Mouse (Mus musculus) adrenal gland, postnatal 36 days (tissue): Measurements from ENCODE around the gene Aspscr1. TPM values are rescaled to one million over a fixed set of nuclear protein-coding genes. Genes with fewer than 3 reads are reported as not detected.

ENCODE experiments used
- DNase-seq, 2 experiments: peaks; one replicate each; pipeline ENCODE4 v3.0.0; 2021; ENCODE audit warnings: mixed read lengths in 1 of 2
- total RNA-seq, 2 experiments: library from RNA; stranded (reverse); gene quantifications; 2 replicates each; pipeline ENCODE4 v1.2.3; 2021

Gene Aspscr1
- total RNA-seq, 2 experiments from 2014 or later = 71.1 to 95.1 TPM

DNA sequence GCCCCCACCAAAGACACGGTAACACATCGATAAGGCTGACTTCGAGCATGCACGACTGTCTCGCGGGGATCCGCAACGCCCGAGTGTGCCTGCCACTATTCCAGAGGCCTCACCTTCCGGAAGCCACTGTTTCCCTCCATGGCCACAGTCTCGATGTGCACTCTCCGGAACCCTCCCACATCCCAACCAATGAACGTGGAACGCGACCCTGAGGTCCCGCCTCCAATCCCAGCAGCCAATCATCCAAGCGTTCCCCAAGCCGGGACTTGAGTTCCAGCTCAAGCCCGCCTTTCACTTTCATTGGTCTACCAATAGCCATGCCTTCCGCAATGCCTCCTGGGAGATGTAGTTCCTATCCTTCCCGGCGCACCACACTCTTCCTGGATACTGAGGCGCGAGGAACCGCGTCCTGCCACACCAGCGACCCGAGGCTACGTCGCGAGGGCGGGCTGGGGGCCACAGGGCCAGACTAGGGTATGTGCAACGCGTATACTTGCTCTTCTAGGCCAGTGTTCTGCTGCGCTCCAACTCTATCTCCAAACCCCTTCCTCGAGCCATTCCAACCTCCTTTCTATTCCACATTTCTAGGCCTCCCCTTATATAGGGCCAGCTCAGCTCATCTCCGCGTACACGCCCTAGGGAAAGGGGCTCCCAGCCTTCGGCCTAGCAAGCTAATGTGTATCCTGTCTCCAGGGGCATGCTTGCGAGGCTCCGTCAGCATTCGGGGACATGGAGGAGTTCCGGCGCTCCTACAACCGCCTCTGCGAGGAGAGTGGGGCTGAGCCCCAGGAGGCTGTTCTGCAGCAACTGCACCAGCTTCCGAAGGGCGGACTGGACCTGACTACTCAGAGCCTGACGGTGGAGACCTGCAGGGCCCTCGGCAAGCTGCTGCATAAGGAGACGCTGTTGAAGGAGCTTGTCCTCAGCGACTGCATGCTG, 41.1 kb downstream of the Aspscr1 start, which contains the start of the genes Cenpx and Lrrc45:
Cenpx (minus strand) TSS at position 159 of the 939 bp plus-strand sequence.
Lrrc45 (plus strand) TSS at position 346 of the 939 bp plus-strand sequence.
- peak; percentile 96 to 98 for DNase-seq

DNA sequence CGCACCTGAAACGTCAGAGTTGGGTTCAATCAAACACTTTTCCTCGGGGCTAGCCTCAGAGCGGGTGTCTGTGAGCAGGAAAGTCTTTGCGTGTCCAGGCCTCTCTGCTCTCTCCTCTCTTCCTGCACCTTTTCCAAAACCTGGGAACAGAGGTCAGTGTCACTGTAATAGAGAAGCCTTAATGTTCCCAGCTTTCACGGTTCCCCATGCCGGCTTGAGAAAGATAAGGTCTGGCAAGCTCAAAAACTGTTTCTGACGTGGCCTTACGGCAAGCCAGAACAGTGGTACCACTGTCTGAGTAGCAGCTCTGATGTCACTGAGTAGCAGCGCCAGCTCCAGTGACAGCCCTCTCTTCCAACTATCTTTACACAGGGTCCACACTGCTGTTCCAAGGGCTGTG, 41.8 kb downstream of the Aspscr1 start:
- no peak for DNase-seq

DNA sequence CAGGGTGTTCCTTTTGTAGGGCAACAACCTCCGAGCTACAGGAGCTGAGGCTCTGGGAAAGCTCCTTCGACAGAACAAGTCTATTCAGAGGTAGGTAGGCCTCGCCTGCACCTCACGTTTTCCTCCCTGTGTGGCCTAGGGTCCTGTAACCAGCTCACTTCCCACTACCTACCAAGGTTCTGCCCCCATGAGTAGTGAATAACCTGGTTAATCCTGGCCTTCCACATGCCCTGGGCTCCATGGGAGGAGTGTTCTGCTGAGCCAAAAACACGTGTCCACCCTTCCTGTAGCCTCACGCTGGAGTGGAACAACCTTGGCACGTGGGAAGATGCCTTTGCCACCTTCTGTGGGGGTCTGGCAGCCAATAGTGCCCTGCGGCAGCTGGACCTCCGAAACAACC, 42.4 kb downstream of the Aspscr1 start:
- no peak for DNase-seq

DNA sequence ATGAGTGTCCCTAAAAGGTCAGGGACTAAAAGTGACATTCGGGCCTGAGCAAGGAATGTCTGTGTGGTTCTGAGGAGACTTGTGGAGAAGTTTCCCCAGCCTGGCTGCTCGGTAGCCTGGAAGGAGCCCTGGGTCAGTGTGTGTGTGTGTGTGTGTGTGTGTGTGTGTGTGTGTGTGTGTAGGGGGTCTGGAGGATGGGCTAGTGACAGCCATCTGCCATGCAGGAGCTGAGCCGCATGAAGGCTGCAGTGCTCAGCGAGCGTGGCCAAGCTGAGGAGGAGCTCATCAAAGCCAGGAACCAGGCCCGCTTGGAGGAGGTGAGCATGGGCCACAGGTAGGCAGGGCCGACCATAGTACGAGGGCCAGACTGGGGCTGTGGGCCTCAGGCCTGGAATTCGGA, 46.5 kb downstream of the Aspscr1 start:
- no peak for DNase-seq

DNA sequence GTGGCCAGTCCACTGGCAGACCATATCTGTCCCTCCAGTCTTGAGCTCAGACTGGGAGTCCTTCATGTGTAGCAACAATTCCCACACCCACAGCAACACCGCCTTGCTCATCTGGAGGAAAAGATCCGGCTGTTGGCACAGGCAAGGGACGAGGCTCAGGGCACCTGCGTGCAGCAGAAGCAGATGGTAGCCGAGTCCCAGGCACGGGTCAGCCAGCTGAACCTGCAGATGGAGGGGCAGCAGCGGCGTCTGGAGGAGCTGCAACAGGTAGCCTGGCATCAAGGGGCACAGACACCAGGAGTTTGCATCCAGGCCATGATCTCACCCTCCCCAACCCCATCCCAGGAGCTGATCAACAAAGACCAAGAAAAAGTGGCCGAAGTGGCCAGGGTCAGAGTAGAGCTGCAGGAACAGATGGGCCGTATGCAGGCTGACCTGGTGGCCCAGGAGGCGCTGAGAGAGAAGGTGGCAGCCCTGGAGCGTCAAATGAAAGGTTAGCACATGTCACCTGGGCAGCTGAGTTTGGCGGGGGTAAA, 47.1 kb downstream of the Aspscr1 start:
- DNase-seq = no peak

DNA sequence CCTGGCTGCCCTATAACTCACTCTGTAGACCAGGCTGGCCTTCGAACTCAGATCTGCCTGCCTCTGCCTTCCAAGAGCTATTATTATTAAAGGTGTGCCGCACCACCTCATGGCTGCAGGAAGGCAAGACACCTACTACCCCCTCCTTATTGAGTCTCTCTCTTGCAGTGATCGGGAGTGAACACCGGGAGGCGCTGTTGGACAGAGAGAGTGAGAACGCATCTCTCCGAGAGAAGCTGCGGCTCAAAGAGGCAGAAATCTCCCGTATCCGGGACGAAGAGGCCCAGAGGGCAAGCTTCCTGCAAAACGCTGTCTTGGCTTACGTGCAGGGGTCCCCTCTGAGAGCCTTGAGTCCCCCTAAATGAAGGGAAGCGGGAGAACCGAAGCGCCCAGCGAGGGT, 47.7 kb downstream of the Aspscr1 start:
- peak; percentile 93 for DNase-seq

DNA sequence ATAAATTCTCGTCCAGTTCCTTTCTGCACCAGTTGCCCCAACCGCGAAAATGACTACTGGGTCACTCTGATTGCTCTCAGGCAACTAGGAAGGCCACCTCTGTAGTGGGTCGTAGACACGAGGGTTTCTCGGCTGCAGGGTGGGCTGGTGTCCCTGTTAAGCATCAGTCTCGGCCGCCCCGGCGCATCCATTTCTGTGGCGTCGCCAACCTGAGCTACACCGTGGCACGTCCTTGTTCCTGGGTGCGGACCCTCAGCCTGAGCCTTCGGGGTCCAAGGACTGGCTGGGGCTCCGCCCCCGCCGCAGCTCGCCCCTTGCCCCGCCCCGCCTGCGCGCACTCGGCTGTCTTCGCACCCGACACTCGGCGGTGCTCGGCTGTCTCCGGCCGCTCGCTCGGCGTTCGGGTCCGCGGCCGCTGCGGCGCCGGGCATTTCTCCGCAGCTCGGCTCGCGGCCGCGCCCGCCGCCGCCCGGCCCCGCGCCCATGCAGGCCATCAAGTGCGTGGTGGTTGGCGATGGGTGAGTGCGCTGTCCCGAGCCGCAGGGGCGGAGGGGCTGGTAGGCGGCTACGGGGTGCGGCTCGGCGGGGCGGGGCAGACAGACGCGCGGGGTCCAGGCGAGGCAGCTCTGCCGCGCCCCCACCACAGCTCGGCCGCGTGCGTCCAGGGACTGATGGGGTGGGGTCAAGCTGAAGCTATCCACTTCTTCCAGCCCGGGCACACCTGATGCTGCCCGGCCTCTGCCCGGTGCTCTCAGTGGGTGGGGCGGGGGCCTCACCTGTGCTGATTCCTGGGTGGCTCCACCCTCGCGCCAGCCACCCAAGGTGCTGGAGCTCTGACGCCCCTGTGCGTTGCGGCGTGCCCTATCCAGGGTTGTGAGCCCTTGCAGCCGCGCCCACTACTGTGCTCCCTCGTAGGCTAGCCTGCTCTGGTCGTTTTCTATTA, 48.6 kb downstream of the Aspscr1 start, which contains the start of gene Rac3:
Rac3 (plus strand) TSS at position 347 of the 943 bp plus-strand sequence.
- peak; percentile 80 to 87 for DNase-seq

DNA sequence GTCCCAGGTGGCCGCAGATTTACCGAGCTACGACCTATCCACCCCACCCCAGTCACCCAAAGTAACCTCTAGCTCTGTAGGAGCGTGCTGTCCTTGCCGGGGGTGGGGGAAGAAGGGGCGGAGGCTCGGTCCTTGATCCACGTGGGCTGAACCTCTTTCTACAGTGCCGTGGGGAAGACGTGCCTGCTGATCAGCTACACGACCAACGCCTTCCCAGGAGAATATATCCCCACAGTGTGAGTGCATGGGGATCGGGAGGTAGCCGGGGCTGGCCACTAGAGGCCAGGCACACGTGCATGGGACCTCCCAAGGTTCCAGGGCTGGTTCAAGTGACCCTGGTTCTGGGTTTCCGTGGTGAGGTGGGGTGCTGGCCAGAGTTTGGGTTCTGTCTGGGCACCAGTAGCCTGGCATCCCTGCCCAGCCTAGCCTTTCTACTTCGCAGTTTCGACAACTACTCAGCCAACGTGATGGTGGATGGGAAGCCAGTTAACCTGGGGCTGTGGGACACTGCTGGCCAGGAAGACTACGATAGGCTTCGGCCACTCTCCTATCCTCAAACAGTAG, 49.4 kb downstream of the Aspscr1 start:
- no peak for DNase-seq

DNA sequence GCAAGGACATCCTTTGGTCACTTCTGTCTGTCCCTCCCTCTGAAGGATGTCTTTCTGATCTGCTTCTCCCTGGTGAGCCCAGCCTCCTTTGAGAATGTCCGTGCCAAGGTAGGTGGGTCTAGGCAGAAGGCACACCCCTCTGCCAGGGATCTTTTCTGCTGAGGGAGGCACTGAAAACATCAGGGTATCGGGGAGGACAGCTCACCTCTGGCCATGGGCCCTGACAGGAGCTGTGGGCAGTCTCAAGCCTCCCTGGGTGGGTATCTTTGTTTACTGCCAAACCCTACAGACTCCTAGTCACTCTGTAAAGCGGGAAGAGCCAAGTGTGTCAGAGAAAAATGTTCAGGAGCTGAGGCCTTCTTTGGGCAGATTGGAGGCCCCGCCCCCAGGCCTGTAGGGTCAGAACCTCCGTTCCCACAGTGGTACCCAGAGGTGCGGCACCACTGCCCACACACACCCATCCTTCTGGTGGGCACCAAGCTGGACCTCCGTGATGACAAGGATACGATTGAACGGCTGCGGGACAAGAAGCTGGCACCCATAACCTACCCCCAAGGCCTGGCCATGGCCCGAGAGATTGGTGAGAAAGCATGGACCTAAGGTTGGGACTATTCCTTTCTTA, 50.1 kb downstream of the Aspscr1 start:
- no peak for DNase-seq

DNA sequence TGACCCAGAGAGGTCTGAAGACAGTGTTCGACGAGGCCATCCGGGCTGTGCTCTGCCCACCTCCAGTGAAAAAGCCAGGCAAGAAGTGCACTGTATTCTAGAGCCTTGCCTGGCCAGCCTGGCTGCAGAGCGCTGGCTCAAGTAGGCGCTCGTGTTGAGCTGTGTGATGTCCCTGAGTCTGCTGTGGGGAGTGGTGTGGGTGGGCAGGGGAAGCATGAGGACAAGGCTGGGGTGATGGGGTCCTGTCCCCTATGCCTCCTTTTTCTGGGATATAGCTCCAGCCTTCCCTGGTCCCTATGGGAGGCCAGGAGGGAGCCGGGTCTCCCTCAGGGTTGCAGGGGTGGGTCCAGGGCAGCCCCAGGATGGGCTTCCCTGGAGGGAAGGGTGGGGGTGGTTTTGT, 50.7 kb downstream of the Aspscr1 start:
- no peak for DNase-seq

DNA sequence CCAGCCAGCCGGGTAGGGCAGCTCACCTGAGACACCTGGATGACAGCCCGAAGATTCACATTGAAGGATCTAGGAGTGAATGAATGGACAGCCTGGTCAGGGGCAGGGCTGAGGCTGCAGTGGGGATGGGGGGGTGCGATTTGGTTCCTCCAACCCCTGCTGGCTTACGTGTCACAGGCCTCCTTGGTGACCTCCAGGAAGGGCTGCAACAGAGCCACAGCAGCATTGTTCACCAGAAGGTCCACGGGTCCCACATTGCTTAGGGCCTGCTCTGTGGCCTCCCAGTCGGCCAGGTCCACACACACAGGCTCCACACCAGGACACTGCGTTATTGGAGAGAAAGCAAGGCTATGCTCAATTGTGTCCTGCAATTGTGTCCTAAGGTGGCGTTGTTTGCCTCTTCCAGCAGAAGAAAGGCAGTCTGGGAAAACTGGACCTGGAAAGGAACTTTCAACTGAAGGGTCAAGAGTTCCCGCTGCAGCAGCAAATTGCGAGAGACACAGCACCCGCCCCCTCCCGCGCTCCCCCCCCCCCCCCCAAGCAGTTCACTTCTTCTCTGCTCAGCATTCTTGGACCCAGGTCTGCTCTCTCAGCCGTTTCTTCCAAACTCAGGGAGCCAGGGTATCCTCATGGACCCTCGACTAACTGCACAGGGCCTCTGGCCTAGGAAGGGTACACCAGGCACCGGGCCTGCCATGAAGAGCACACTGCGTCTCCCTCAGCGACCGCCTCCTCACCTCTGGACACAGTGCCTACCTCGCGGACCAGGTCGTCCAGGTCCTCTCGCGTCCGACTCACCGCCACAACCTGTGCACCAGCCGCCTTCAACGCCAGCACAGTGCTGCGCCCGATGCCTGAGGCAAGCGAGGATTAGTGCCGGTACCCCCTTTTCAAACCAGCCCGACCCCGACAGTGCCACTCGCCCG, 53.7 kb downstream of the Aspscr1 start:
- no peak for DNase-seq

DNA sequence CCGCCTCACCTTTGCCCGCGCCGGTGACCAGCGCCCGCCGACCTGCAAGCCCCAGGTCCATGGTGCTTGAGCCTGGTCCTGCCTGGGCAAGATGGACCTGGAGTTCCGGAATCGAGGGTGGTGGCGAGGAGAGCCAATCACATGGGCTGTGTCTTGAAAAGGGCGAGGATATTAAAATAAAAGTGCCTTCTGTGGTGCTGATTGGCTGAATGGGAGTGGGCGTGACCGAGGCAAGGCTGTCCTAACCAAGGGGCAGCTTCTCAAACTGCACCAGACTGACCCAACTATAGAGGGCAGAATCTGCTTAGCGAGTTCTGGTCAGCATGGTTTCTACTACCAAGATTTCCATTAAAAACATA, 54.4 kb downstream of the Aspscr1 start, which contains the start of gene Dcxr:
Dcxr (minus strand) TSS at position 113 of the 359 bp plus-strand sequence.
- DNase-seq = peak; percentile 93 to 94

DNA sequence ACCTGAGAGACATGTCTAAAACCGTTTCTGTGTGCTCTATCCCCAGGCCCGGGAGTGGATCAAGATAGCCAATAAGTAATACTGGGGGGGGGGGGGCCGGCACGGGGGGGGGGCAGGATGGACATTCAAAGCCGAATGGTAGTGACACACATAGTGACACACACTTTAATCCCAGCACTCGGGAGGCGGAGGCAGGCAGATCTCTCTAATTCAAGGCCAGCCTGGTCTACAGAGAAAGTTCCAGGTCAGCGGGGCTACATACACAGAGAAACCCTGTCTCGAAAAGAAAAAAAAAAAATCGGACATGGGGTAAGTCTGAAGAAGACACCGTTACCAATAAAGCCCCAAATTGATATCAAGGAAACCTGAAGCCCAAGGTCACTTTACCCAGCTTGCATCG, 54.8 kb downstream of the Aspscr1 start:
- DNase-seq = no peak

DNA sequence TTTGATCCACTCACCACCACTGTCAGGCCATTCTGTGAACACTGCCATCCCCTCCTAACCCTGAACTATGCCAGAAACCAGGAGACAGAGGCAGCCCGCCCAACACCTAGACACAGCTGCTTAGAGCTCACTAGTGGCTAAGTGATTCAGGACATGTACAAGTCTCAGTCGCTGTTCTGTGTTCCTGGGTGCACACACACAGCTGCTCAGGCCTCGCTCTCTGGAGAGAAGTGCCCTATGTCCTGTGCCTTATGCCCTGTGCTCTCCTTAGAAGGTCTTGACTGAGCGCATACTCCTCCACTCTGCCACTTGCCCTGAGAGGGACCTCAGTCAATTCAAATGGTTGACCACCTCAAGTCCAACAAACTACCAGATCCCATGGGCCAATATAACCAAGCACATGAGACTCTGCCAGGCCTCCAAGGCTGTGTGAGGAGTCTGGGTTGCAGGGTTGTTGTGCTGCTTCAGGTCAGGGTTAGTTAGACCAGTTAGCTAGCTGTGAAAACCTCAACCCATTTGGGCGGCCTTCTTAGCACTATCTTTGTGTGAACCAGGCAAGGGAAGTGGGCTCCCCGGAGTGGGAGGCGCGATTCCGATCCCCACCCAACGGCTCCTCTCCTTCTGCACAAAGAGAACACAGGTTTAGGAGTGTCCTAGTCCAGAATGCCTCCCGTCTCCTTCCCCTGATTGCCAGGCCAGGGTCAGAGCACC, 55.9 kb downstream of the Aspscr1 start:
- no peak for DNase-seq

DNA sequence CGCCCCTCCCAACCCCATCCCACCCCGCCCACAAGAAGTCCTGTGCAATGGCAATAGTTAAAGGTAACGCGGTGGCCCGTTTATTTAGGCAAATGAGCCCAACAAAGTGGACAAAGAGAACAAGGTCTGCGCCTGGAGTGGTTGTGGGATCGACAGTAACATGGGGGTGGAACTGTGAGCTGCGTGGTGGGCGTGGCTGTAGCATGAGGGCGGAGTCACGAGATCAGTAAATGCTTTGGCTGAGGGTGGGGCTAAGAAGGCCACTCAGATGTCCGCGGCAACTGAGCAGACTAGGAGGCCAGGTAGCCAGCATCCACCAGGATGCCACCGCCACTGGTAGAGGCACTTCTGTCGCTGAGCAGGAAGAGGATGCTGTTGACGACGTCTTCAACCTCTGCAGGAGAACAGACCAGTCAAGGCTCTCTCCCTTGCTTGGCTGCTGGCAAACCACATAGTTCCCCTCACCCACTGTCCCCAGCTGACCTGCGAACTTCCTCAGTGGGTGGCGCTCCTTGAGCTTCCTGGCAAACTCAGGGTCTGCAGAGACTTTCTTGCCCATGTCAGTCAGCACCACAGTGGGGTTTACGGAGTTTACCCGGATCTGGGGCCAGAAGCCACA, 56.8 kb downstream of the Aspscr1 start:
- DNase-seq = peak; percentile 59 to 67

DNA sequence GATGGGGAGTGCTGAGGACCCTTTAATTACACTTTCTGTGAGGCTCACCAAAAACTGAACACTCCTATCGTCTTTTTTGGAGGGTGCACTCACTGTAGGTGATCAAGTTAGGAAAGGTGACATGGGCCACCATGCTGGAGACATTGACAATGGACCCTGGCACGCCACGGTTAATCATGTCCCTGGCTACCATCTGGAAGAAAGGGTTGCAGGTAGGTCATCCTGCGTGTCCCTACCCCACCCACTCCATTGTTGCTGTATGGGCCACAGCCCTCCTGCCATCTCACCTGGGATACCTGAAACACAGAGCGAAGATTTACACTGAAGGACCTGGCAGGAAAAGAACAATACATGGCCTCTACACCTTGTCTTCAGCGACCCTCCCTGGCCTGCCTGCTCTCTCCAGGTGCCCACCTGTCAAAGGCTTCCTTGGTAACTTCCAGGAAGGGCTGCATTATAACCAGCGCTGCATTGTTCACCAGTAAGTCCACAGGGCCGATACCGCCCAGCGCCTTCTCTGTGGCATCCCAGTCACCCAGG, 57.6 kb downstream of the Aspscr1 start:
- DNase-seq = no peak

DNA sequence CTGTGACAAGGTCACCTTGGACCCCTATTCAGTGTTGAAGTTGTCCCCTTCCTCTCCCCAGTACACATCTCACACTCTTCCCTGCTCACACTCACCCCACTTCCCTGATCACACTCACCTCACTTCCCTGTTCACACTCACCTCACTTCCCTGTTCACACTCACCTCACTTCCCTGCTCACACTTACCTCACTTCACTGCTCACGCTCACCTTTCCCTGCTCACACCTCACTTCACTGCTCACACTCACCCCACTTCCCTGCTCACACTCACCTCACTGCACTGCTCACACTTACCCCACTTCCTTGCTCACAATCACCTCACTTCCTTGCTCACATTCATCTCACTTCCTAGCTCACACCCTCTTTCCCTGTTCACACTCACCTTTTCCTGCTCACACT, 58.6 kb downstream of the Aspscr1 start:
- DNase-seq = no peak

DNA sequence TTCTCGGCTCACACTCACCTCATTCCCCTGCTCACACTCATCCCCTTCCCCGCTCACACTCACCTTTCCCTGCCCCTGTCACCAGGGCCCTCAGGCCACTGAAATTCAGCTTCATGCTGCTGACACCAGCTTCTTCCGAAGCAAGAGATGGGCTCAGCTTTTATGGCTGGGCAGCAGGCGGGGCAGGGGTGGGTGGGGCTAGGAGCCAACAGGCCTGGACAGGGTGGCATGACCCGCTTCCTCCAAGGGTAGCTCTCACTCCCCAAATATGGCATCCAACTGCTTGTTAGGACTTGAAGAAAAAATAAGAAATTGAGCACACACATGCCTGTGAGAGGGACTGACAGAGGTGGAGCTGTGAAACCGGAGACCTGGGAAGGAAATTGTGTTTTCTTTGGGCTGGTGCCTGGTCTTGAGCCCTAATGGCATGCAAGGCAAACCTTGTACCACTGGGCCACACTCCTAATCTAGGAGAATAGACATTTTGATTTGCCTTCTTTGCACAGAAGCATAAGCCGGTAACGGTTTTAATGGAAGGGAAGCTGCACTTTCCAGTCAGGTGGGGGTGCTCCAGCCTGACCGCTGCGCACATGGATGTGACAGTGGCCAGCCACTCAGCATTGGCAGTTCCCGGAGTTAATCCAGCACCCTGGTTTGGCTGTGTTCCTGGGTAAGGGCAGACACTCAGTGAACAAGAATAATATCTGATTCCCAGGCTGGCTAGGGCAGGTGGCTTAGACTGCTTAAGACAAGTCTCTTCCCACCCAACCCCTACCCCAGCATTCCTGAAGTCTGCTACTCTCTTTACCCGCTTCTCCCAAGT, 59.3 kb downstream of the Aspscr1 start, which contains the start of gene Cbr2:
Cbr2 (minus strand) TSS at position 257 of the 823 bp plus-strand sequence.
- no peak for DNase-seq
